Mouse (Mus musculus) midbrain, embryonic 11.5 days (tissue): ENCODE measurements around the gene Nr2f1. TPM values are rescaled to one million over a fixed set of nuclear protein-coding genes. Genes with fewer than 3 reads are reported as not detected.

Experiments
- ATAC-seq: fragments of 200-750 bp; cut with Nextera tagmentation; 2 replicates; pipeline ENCODE4 v1.8.0; 2017; ENCODE audit warnings: moderate TSS enrichment, moderate library complexity; ENCODE audit not compliant: low FRiP score
- DNase-seq: peaks from one replicate; pipeline ENCODE4 v3.0.0; 2015; ENCODE audit warnings: low spot score; ENCODE audit errors: missing footprints
- H3K27ac ChIP-seq: fragments of 300-500 bp; sonication (generic); 2 replicates; pipeline ENCODE4 v1.5.1; 2014; ENCODE audit warnings: low read depth, low read length
- H3K27me3 ChIP-seq: fragments of 300-500 bp; sonication (generic); 2 replicates; pipeline ENCODE4 v1.6.1; 2014; ENCODE audit warnings: mild to moderate bottlenecking, low read length, moderate library complexity, mixed read lengths; ENCODE audit not compliant: control insufficient read depth, insufficient read depth
- H3K36me3 ChIP-seq: fragments of 300-500 bp; sonication (generic); 2 replicates; pipeline ENCODE4 v1.6.1; 2014; ENCODE audit warnings: mild to moderate bottlenecking, low read length, moderate library complexity, mixed read lengths; ENCODE audit not compliant: control insufficient read depth, insufficient read depth
- H3K4me1 ChIP-seq: fragments of 300-500 bp; sonication (generic); 2 replicates; pipeline ENCODE4 v1.6.1; 2014; ENCODE audit warnings: low read length; ENCODE audit not compliant: control insufficient read depth, insufficient read depth
- H3K4me2 ChIP-seq: fragments of 300-500 bp; sonication (generic); 2 replicates; pipeline ENCODE4 v1.6.1; 2014; ENCODE audit warnings: mild to moderate bottlenecking, moderate library complexity
- H3K4me3 ChIP-seq: fragments of 300-500 bp; sonication (generic); 2 replicates; pipeline ENCODE4 v1.5.1; 2014; ENCODE audit warnings: low read depth, low read length
- H3K9ac ChIP-seq: fragments of 300-500 bp; sonication (generic); 2 replicates; pipeline ENCODE4 v1.6.1; 2014; ENCODE audit warnings: low read length
- H3K9me3 ChIP-seq: fragments of 300-500 bp; sonication (generic); 2 replicates; pipeline ENCODE4 v1.6.1; 2016; ENCODE audit warnings: low read length; ENCODE audit not compliant: control insufficient read depth
- WGBS: fragments of 180-500 bp; shearing (Covaris S2); extraction: QIAGEN DNeasy Blood & Tissue Kit; methylation state at CpG from one replicate; pipeline ENCODE4 v1.1.7; 2014; 5-methylcytosine and 5-hydroxymethylcytosine counted together
- polyA plus RNA-seq: library from polyadenylated mRNA; unstranded; fragments of >200 nt; fragmentation: Nextera tagmentation; extraction: Ambion mirVana; gene quantifications from 2 replicates; pipeline ENCODE4 v1.2.1, GENCODE M21; 2014

Gene Nr2f1
- polyA plus RNA-seq, 1 experiment from 2014 or later = 82.3 TPM

DNA sequence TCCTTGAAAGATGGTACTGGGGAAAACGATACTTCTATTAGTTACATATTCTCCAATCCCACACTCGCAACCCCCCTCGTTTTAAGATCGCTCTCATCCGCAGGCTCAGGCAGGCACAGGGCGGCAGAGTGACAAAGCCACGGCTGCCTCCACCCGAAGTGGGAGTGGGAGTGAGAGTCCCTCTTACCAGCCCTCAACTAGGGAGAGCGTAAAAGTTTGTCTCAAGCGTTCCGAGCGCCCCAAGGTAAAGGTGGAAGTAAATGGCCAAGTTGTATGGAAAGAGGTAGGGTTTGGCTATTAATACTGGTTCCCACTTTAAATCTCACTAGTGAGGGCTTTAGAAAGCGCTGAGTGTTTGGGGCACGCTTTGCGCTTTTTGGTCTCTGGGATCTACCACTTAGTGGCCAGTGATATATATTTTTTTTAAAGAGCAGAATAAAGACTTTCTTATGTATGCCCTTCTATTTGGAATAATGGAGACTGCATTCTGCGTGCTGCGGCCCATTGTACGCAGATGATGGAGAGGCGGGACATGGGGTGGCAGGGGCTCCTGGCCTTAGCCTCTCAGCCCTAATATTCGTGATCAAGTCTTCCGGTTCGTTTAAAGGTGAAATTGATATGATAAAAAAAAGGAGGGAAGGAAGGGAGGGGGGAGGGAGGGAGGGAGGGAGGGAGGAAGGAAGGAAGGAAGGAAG lies 2.5 kb upstream of the Nr2f1 start:
- ATAC-seq (peak; percentile 10; the same call in 1 of the 2 replicates), DNase-seq (peak; percentile 98)
- H3K36me3 ChIP-seq = no peaks in the 10 kb centered on the region
- under 1% methylated on average over 22 of the region's 22 CpGs for WGBS
- peaks cover 16% of the 10 kb centered on the region for H3K4me1 ChIP-seq
- 0 out of 2 replicates have a peak, but pooled peaks cover 2% of the 10 kb centered on the region for H3K27me3 ChIP-seq
- H3K9me3 ChIP-seq = no peaks in the 10 kb centered on the region
- H3K9ac ChIP-seq = peak overlapping the region; percentile 95
- H3K4me2 ChIP-seq = peak overlapping the region; percentile 84
- peak overlapping the region; percentile 96 for H3K4me3 ChIP-seq
- peak overlapping the region; percentile 96 for H3K27ac ChIP-seq

DNA sequence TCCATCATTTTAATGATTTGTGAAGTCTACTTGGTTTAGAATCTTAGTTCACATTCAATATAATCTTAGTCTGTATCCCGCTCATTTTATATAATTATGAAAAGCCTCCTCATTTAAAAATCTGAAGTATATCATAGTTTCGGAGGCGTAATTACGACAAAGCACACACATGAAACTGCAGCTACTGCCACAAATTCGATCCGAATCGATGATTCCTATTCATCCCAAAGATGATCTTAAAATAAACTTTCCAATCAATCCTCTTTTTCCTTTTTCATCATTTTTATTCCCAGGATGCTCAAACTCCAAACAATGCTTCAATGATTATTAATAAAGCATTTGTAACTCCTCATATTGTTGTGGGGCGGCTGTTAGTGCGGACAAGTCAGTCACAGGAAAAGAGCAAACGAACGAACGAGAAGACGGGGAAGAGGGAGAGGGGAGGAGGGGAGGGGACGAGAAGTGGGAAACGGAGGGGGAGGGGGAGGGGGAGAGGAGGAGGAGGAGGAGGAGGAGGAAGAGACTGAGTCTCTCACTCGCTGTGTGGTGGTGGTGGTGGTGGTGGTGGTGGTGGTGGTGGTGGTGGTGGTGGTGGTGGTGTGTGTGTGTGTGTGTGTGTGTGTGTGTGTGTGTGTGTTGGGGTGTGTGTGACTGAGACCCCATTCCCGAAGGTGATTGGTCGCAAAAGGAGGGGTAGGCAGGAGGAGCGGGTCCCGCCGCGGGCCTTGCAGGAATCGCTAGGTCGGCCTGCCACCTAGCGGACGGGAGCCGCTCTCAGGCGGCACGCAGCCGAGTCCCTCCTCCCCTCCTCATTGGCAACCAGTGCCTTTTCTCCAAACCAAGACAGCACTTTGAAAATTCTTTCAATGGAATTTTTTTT lies 1.7 kb upstream of the Nr2f1 start:
- Histone ChIP-seq H3K4me1 (peaks cover 13% of the 10 kb centered on the region), H3K27ac (peak overlapping the region; percentile 96), H3K9me3 (no peaks in the 10 kb centered on the region), H3K36me3 (no peaks in the 10 kb centered on the region), H3K27me3 (0 out of 2 replicates have a peak, but pooled peaks cover 2% of the 10 kb centered on the region), H3K9ac (peak overlapping the region; percentile 95), H3K4me2 (peak overlapping the region; percentile 84), H3K4me3 (peak overlapping the region; percentile 96)
- DNase-seq (peak; percentile 97), ATAC-seq (peak; percentile 60)
- WGBS = under 1% methylated on average over 26 of the region's 30 CpGs

- Histone ChIP-seq H3K27ac (peak overlapping the region; percentile 100; the same call in 1 of the 2 replicates), H3K9me3 (no peaks in the 10 kb centered on the region), H3K4me2 (peak overlapping the region; percentile 47), H3K27me3 (no peaks in the 10 kb centered on the region), H3K4me1 (peaks cover 10% of the 10 kb centered on the region), H3K36me3 (peaks cover 2% of the 10 kb centered on the region), H3K9ac (peak overlapping the region; percentile 48; the same call in 1 of the 2 replicates), H3K4me3 (peak overlapping the region; percentile 96)
- DNase-seq (peak; percentile 97), ATAC-seq (peak; percentile 79)
- WGBS = under 1% methylated on average over 9 of the region's 9 CpGs
Measured at GRCm38 (mm10) chr13:78200407-78200806, 850 bp upstream of the Nr2f1 start.

GRCm38 (mm10) chr13:78198871-78199641 lies 501 bp downstream of the Nr2f1 start:
- Histone ChIP-seq H3K27ac (peak overlapping the region; percentile 100), H3K9ac (peak overlapping the region; percentile 100), H3K36me3 (peaks cover 8% of the 10 kb centered on the region), H3K9me3 (no peaks in the 10 kb centered on the region), H3K4me1 (peaks cover 3% of the 10 kb centered on the region; the same call in 1 of the 2 replicates), H3K27me3 (peaks cover 3% of the 10 kb centered on the region), H3K4me2 (peak overlapping the region; percentile 47), H3K4me3 (peak overlapping the region; percentile 96)
- WGBS = under 1% methylated on average over 87 of the region's 92 CpGs
- DNase-seq = peak; percentile 97
- peak; percentile 6 for ATAC-seq

DNA sequence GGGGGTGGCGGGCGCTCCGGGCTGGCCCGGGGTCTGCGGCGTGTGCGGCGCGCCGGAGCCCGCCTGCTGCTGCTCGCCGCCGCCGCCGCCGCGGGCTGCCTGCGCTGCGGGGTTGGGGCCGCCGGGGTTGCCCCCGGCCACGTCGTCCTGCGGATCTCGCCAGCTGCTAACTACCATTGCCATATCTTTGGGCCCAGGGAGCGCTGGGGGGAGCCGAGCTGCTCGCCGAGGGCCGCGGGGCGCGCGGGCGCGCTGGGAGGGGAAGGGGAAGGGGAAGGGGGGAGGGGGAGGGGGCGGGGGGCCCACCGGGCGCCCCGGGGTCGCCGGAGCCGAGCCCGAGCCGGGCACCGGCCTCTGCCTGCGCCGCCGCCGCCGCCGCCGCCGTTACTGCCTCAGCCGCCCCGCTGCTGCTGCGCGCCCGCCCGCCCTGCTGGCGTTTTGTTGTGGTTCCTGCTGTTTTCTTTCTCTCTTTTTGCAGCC lies 1.1 kb downstream of the Nr2f1 start:
- Histone ChIP-seq H3K4me2 (peak overlapping the region; percentile 47), H3K9me3 (no peaks in the 10 kb centered on the region), H3K36me3 (peaks cover 8% of the 10 kb centered on the region), H3K4me1 (peaks cover 3% of the 10 kb centered on the region; the same call in 1 of the 2 replicates), H3K27ac (peak overlapping the region; percentile 100), H3K27me3 (peaks cover 3% of the 10 kb centered on the region), H3K9ac (peak overlapping the region; percentile 100), H3K4me3 (peak overlapping the region; percentile 96)
- under 1% methylated on average over 32 of the region's 63 CpGs for WGBS
- DNase-seq (no peak), ATAC-seq (peak; percentile 7)

DNA sequence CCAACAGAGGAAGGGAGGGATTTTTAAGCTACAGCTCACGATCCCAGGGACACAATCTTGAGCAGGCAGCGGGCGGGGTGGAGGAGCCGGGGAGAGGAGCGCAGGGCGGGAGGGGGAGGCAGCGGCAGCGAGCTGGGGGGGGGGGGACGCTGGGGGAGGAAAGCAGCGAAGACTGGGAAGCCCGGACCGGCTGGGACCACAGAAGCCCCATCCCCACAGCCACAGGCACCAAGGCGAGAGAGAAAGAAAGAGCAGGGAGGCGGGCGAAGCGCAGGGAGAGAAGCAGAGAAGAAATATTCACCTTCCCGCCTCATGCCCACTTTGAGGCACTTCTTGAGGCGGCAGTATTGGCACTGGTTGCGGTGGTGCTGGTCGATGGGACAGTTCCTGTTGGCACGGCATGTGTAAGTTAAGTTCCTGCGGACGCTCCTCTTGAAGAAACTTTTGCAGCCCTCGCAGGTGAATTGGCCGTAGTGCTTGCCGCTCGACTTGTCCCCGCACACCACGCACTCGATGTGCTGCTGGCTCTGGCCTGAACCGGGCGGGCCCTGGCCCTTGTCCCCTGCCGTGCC lies 1.7 kb downstream of the Nr2f1 start:
- Histone ChIP-seq H3K9ac (peak overlapping the region; percentile 100), H3K4me2 (peak overlapping the region; percentile 47), H3K4me1 (peaks cover 3% of the 10 kb centered on the region; the same call in 1 of the 2 replicates), H3K4me3 (peak overlapping the region; percentile 96), H3K36me3 (peaks cover 8% of the 10 kb centered on the region), H3K27me3 (peaks cover 3% of the 10 kb centered on the region), H3K27ac (peak overlapping the region; percentile 100), H3K9me3 (no peaks in the 10 kb centered on the region)
- DNase-seq (peak; percentile 98), ATAC-seq (no peak)
- WGBS = 0% methylated on average over 28 of the region's 33 CpGs

DNA sequence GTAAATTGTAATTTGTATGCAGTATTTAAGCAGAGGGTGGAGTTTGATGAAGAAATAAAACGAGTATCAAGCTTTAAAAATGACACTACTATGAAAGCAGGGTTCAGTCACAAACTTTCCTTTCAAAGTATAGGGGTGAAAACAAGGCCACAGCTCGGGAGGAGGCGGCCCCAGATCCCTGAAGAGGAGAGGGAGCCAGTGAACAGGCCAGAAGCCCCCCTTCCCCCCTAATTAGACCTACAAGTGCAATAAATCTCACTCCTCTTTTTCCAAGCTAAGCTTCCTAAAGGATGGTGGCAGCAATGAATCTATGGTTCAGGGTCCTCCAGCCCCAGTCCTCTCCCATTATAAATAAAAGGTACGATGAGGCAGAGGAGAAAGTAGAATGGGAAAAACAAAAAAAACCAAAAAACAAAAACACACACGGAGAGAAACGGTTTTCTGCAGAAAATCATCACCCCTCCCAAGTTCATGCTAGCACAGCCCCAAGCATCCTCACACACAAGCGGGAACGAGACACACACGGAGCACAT lies 2.2 kb downstream of the Nr2f1 start:
- peak overlapping the region; percentile 96 for H3K4me3 ChIP-seq
- peaks cover 3% of the 10 kb centered on the region; the same call in 1 of the 2 replicates for H3K4me1 ChIP-seq
- H3K36me3 ChIP-seq = peaks cover 8% of the 10 kb centered on the region
- H3K9ac ChIP-seq = peak overlapping the region; percentile 100
- peak overlapping the region; percentile 100 for H3K27ac ChIP-seq
- no peak for ATAC-seq
- 0% methylated on average over 9 of the region's 9 CpGs for WGBS
- H3K4me2 ChIP-seq = peak overlapping the region; percentile 47
- H3K9me3 ChIP-seq = no peaks in the 10 kb centered on the region
- peaks cover 3% of the 10 kb centered on the region for H3K27me3 ChIP-seq
- DNase-seq = peak; percentile 94
